Mouse (Mus musculus) layer of hippocampus, adult 11-12 months (tissue): ENCODE data around the gene Gm128.

Source experiments
- DNase-seq: peaks from one replicate; pipeline ENCODE4 v3.0.0; 2022; ENCODE audit warnings: low spot score

Gm128 gene

DNA sequence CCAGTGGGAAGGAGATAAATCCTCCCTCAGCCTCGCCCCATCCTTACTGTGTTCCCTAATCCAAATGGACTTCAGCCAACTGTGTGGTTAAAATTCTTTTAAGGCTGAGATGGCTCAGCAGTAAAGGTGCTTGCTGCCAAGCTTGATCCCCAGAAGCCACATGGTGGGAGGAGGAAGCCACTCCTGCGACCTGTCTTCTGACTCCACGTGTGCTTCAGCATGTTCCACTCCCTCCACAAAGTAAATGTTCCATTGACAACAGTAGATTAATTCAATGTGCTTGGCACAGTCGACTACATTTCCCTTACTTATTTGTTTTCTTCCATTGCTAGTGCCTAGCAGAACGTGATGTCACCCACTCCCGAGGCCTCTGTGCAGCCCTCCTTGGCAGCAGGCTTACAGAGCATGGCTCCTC lies 46.7 kb downstream of the Gm128 start:
- DNase-seq: no peak
